Mouse (Mus musculus) heart, embryonic 16.5 days (tissue): ENCODE measurements around the gene Mta2. TPM values are rescaled to one million over a fixed set of nuclear protein-coding genes. Genes with fewer than 3 reads are reported as not detected.

Experiments
- ATAC-seq: fragments of 200-750 bp; cut with Nextera tagmentation; replicated peaks from 2 replicates; pipeline ENCODE4 v1.8.0; 2017; ENCODE audit warnings: moderate number of reproducible peaks; ENCODE audit not compliant: insufficient read depth, low FRiP score; ENCODE audit errors: extremely low read depth
- H3K27ac ChIP-seq: fragments of 300-500 bp; sonication (generic); 2 replicates; pipeline ENCODE4 v1.5.1; 2014; ENCODE audit warnings: mild to moderate bottlenecking, low read length, control low read depth, moderate library complexity
- H3K27me3 ChIP-seq: fragments of 300-500 bp; sonication (generic); 2 replicates; pipeline ENCODE4 v1.6.1; 2014; ENCODE audit warnings: low read length, mixed read lengths; ENCODE audit not compliant: control insufficient read depth, insufficient read depth
- H3K36me3 ChIP-seq: fragments of 300-500 bp; sonication (generic); 2 replicates; pipeline ENCODE4 v1.6.1; 2014; ENCODE audit not compliant: control insufficient read depth, insufficient read depth
- H3K4me1 ChIP-seq: fragments of 300-500 bp; sonication (generic); 2 replicates; pipeline ENCODE4 v1.6.1; 2014; ENCODE audit warnings: low read length, mixed read lengths; ENCODE audit not compliant: control insufficient read depth, insufficient read depth
- H3K4me2 ChIP-seq: fragments of 300-500 bp; sonication (generic); 2 replicates; pipeline ENCODE4 v1.6.1; 2014; ENCODE audit warnings: low read depth, mild to moderate bottlenecking, control low read depth, low read length
- H3K4me3 ChIP-seq: fragments of 300-500 bp; sonication (generic); 2 replicates; pipeline ENCODE4 v1.5.1; 2014; ENCODE audit warnings: mild to moderate bottlenecking, control low read depth, low read length
- H3K9ac ChIP-seq: fragments of 300-500 bp; sonication (generic); 2 replicates; pipeline ENCODE4 v1.6.1; 2014; ENCODE audit warnings: low read length, control low read depth
- H3K9me3 ChIP-seq: fragments of 300-500 bp; sonication (generic); replicated peaks from 2 replicates; pipeline ENCODE4 v1.6.1; 2016; ENCODE audit warnings: low read length; ENCODE audit not compliant: control insufficient read depth
- WGBS: fragments of 180-500 bp; shearing (Covaris S2); extraction: QIAGEN DNeasy Blood & Tissue Kit; methylation state at CpG from one replicate; pipeline ENCODE4 v1.1.7; 2014; 5-methylcytosine and 5-hydroxymethylcytosine counted together
- polyA plus RNA-seq: library from polyadenylated mRNA; unstranded; fragments of >200 nt; fragmentation: Nextera tagmentation; extraction: Ambion mirVana; gene quantifications from 2 replicates; pipeline ENCODE4 v1.2.1, GENCODE M21; 2015

The Mta2 gene
- polyA plus RNA-seq, 1 experiment from 2014 or later, result 96.0 TPM

DNA sequence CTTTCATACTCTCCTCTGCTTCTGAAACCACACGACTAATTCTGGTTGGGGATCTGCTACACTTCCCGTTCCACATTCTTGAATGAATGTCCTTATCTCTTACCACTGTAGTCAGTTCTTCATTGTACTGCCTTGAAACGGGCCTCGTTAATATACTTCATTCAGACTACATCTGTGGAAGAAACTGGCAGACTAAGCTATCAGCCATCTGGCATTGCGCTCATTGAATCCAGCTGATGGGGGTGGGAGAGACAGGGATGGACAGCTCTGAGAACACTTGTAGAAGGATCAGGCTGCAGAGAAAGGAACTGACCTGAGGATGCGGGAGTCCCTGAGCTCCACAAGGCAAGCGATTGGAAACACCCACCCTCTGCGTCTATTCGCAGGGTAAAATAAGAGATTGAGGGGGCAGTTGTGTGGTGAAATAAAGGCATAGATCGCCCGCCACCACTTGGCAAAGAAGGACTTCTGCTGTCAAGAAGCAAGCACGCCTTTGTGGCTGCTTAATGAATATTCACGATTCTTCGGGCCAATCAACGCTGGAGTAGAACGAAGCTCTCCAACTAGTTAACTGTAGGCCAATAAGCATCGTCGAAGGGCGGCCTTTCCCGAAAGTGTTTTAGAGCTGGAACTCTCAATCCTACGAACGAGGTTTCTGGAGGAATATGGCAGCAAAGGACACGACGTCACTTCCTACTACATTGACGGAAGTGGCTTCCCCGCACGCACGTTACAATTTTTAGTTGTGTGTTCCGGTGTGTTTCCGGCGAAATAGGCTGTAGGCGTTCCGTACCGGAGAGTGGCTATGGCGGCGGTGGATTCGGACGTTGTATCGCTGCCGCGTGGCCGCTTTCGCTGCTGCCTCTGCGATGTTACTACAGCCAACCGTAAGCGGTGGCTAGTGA is 11.7 kb downstream of the Mta2 start, which contains the start of gene Tut1:
TSS of gene Tut1 (plus strand) at position 713 of the 905 bp plus-strand sequence.
- Histone ChIP-seq H3K4me2 (peak within 1 kb of the TSS; percentile 99), H3K4me3 (peak within 1 kb of the TSS; percentile 98), H3K27me3 (no peaks in the 10 kb centered on the region), H3K27ac (peak within 1 kb of the TSS; percentile 85), H3K4me1 (peaks cover 16% of the 10 kb centered on the region), H3K9ac (peak within 1 kb of the TSS; percentile 91), H3K9me3 (no peaks in the 10 kb centered on the region), H3K36me3 (peaks cover 43% of the 10 kb centered on the region)
- ATAC-seq, result peak; percentile 93
- WGBS, result 1% methylated on average over 46 of the region's 46 CpGs

- peak overlapping the region; percentile 85 for H3K27ac ChIP-seq
- H3K36me3 ChIP-seq, result peaks cover 38% of the 10 kb centered on the region
- ATAC-seq, result no peak
- WGBS, result 4% methylated on average over 9 of the region's 9 CpGs
- H3K9me3 ChIP-seq, result no peaks in the 10 kb centered on the region
- H3K4me2 ChIP-seq, result peak overlapping the region; percentile 99
- H3K4me1 ChIP-seq, result peaks cover 16% of the 10 kb centered on the region
- peak overlapping the region; percentile 98 for H3K4me3 ChIP-seq
- H3K9ac ChIP-seq, result peak overlapping the region; percentile 91
- no peaks in the 10 kb centered on the region for H3K27me3 ChIP-seq
Observed at GRCm38 (mm10) chr19:8954171-8954570, 12.5 kb downstream of the Mta2 start.

DNA sequence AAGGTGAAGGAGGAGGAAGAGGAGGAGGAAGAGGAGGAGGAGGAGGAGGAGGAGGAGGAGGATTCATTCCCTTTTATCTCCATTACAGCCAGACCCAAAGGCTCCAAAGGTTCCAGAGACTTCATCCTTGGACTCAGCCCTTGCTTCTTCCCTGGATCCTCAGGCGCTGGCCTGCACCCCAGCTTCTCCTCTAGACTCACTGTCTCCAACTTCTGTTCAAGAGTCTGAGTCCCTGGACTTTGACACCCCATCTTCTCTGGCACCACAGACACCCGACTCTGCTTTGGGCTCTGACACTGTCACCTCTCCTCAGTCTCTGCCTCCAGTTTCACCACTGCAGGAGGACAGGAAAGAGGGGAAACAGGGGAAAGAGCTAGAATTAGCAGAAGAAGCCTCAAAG is 20.6 kb downstream of the Mta2 start:
- 89% methylated on average over 2 of the region's 2 CpGs for WGBS
- Histone ChIP-seq H3K27ac (no peak overlapping the region), H3K36me3 (peaks cover 47% of the 10 kb centered on the region), H3K4me1 (peaks cover 11% of the 10 kb centered on the region), H3K4me3 (no peak overlapping the region), H3K9ac (no peak overlapping the region), H3K9me3 (no peaks in the 10 kb centered on the region), H3K4me2 (no peak overlapping the region), H3K27me3 (no peaks in the 10 kb centered on the region)
- ATAC-seq, result no peak

- Histone ChIP-seq H3K9ac (no peak overlapping the region), H3K4me3 (no peak overlapping the region), H3K4me2 (no peak overlapping the region), H3K27me3 (no peaks in the 10 kb centered on the region), H3K36me3 (peaks cover 49% of the 10 kb centered on the region), H3K27ac (peak overlapping the region; percentile 96; the same call in 1 of the 2 replicates), H3K9me3 (no peaks in the 10 kb centered on the region), H3K4me1 (peaks cover 21% of the 10 kb centered on the region)
- WGBS, result 89% methylated on average over 11 of the region's 11 CpGs
- no peak for ATAC-seq
Observed at GRCm38 (mm10) chr19:8965075-8965474, 23.4 kb downstream of the Mta2 start.

DNA sequence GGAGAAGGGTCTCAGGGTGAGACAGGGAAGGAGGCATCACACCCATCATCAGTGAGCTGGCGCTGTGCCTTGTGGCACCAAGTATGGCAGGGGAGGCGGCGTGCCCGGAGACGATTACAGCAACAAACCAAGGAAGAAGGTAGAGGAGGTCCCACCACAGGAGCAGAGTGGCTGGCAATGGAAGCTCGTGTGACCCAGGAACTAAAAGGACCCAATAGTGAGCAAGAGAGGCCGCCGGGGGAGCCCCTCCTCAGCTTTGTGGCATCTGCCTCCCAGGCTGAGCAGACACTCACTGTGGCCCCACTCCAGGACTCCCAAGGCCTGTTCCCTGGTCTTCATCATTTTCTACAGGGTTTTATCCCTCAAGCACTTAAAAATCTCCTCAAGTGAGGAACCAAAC is 24.1 kb downstream of the Mta2 start:
- peaks cover 52% of the 10 kb centered on the region for H3K36me3 ChIP-seq
- peak overlapping the region; percentile 96 for H3K27ac ChIP-seq
- WGBS, result 71% methylated on average over 8 of the region's 8 CpGs
- H3K4me2 ChIP-seq, result peak overlapping the region; percentile 88
- peaks cover 21% of the 10 kb centered on the region for H3K4me1 ChIP-seq
- no peaks in the 10 kb centered on the region for H3K27me3 ChIP-seq
- H3K4me3 ChIP-seq, result peak overlapping the region; percentile 74
- H3K9me3 ChIP-seq, result no peaks in the 10 kb centered on the region
- no peak for ATAC-seq
- peak overlapping the region; percentile 85 for H3K9ac ChIP-seq

GRCm38 (mm10) chr19:8966198-8966589 is 24.5 kb downstream of the Mta2 start:
- Histone ChIP-seq H3K4me1 (peaks cover 21% of the 10 kb centered on the region), H3K9me3 (no peaks in the 10 kb centered on the region), H3K27ac (peak overlapping the region; percentile 96), H3K9ac (peak overlapping the region; percentile 85), H3K4me3 (peak overlapping the region; percentile 74), H3K36me3 (peaks cover 56% of the 10 kb centered on the region), H3K27me3 (no peaks in the 10 kb centered on the region), H3K4me2 (peak overlapping the region; percentile 88)
- ATAC-seq, result no peak
- 28% methylated on average over 5 of the region's 5 CpGs for WGBS

GRCm38 (mm10) chr19:8966590-8967372 is 25.1 kb downstream of the Mta2 start, which contains the start of gene Eef1g:
Gene Eef1g, plus strand, starts transcription at chr19:8967041.
- H3K27me3 ChIP-seq, result no peaks in the 10 kb centered on the region
- H3K4me3 ChIP-seq, result peak within 1 kb of the TSS; percentile 74
- H3K27ac ChIP-seq, result peak within 1 kb of the TSS; percentile 96
- H3K9ac ChIP-seq, result peak within 1 kb of the TSS; percentile 85
- peak within 1 kb of the TSS; percentile 88 for H3K4me2 ChIP-seq
- peaks cover 21% of the 10 kb centered on the region for H3K4me1 ChIP-seq
- peaks cover 57% of the 10 kb centered on the region for H3K36me3 ChIP-seq
- no peaks in the 10 kb centered on the region for H3K9me3 ChIP-seq
- ATAC-seq, result peak; percentile 99
- under 1% methylated on average over 52 of the region's 52 CpGs for WGBS

DNA sequence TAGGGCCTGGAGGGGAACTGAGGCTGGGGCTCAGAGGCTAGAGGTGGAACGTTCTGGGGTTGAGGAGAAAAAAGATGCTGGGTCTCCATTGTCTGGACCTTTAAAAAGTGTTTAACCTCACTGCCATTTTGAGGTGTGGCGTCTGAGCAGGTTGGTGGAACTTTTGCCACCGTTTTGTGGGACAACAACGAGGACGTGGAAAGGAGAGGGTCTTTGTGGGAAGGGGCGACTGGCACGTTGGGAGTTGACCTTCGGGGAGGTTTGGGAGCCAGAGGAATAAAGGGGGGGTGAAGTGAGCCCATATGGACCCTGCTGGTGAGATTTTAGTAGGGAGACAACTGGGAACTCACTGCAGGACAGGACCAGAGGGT is 25.7 kb downstream of the Mta2 start:
- ATAC-seq, result no peak
- peak overlapping the region; percentile 68 for H3K4me3 ChIP-seq
- peaks cover 21% of the 10 kb centered on the region for H3K4me1 ChIP-seq
- 0% methylated on average over 8 of the region's 8 CpGs for WGBS
- H3K36me3 ChIP-seq, result peaks cover 61% of the 10 kb centered on the region
- H3K27ac ChIP-seq, result peak overlapping the region; percentile 83
- H3K9me3 ChIP-seq, result no peaks in the 10 kb centered on the region
- no peaks in the 10 kb centered on the region for H3K27me3 ChIP-seq
- peak overlapping the region; percentile 81 for H3K9ac ChIP-seq
- peak overlapping the region; percentile 82 for H3K4me2 ChIP-seq
